Mouse (Mus musculus) layer of hippocampus, postnatal 36 days (tissue): ENCODE data around the gene Ube2s. TPM values are rescaled to one million over a fixed set of nuclear protein-coding genes. Genes with fewer than 3 reads are reported as not detected.
"Not testable (repeated sequence)": the region's sequence is repeated elsewhere in the genome, so short reads cannot be mapped to it uniquely, and the experiment has no call there.

Experiments
- DNase-seq, 2 experiments: peaks; one replicate each; pipeline ENCODE4 v3.0.0; 2022
- total RNA-seq, 2 experiments: library from RNA; stranded (reverse); gene quantifications; 2 replicates each; pipeline ENCODE4 v1.2.3; 2021

Gene Ube2s
- 100 to 1,000 TPM; 103 to 109 TPM for total RNA-seq

DNA sequence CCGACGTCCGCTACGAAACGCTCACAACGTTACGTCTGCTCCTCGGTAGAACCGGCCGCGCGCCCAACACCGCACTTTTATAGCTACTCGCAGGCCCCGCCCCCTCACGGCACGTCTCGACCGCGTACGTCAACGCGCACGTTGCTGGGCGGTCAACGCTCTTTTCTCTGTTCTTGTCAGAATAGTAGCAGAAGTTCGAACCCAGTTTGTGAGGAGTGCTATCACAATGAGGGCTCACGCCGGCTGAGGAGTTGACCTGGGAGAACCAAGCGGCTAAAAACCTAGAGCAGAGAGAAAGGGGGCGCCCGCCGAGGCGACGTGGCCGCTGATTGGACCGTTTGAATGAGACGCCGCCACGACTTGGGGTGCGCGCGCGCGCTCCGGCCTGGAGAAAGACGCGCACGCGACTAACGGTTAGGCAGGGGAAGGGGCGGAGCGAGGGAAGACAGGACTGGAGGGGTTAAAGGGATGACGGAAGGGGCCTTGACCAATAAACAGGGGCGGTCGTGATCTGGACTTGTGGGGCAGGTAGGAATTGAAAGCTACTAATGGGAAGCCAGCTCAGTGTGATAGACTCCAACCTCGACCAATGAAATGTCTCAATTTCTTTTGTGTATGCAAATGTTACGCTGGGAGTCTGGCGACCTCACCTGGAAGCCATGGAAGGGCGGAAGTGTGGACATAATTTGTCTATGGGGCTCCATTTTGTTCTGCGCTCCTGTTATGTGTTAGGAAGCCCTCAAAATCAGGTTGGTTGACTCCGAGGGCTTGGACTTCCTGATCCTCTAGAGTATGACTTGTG, at the start of gene Ube2s:
Ube2s (minus strand) TSS at position 288 of the 802 bp plus-strand sequence.
- peak; percentile 98 for DNase-seq

DNA sequence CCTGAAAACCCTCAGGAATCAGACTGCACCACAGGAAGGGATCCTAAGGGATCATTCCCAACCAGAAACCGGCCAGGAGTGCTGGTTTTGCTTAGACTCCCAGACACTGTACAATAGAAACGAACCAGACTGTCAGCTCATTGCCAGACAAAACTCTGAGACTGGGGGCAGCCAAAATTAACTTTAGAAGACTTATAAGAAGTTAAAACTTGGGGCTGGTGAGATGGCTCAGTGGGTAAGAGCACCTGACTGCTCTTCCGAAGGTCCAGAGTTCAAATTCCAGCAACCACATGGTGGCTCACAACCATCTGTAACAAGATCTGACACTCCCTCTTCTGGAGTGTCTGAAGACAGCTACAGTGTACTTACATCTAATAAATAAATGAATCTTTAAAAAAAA, 48.5 kb upstream of the Ube2s start:
- not testable (repeated sequence) for DNase-seq

DNA sequence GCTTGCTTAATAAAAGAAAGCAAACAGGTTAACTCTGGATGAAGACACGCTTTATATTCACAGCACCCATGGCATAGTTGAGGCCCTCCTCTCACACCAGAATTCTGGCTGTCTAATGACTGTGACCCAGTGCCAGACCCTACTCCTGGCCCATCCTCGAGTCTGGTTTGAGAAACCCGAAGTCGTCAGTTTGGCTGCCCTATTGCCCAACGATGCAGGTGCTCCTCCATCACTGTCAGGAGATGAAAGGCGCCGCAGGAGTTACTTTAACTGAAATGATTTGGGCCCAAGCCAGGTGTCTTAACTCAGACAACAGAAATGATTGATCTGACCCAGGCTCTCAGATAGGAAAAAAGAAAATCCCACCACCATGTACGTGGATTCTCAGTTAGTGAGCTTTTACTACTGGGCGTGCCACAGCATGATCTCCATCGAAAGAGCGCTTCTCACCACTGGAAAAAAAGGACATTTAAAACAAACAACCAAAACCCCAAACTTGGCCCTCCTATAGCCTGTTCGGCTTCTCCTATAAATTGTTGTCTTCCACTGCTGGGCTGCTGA, 47.1 kb upstream of the Ube2s start:
- no peak for DNase-seq

DNA sequence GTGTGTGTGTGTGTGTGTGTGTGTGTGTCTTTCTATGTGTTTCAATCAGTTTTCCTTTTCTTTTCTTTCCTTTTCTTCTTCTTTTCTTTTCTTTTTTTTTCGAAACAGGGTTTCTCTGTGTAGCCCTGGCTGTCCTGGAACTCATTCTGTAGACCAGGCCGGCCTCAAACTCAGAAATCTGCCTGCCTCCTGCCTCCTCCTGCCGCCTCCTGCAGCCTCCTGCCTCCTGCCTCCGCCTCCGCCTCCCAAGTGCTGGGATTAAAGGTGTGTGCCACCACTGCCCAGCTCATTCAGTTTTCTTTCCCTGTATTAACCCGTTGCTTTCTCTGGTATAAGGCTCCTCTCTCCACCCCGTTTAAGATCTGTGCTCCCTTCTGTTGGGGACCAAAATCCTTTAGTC, 44.9 kb upstream of the Ube2s start:
- no peak for DNase-seq

DNA sequence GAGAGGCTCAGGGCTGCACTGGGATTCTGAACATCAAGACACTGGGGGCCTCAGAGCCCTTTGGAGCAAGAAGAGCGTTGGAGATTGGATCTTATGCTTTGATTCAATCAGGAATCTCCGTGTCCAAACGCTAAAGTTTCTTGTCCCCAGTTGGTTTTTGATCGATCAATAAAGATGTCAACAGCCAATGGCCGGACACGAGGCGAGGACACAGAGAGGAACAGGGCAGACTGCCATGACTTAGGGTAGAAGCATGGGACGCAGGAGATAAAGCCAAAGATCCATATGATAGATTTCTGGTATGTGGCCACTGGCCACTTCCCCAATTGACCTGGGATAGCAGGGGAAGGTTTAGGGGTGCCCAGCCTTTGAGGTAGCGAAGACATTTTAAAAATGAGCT, 44.1 kb upstream of the Ube2s start:
- no peak for DNase-seq

DNA sequence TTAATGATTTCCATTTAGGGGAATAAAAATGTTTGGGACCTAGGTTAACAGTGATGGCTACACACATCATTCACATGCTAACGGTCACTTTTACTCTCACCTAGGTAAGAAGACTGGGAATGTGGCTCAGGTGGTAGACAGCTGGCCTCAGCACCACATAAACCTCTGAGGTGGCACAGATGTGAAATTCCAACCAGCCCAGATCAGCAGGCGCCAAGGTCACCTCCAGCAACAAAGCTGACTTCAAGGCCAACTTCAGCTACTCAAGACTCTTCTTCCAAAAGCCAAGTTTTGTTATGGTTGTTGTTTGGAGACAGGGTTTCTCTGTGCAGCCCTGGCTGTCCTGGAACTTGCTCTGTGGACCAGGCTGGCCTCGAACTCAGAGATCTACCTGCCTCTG, 41.2 kb upstream of the Ube2s start:
- DNase-seq = no peak

DNA sequence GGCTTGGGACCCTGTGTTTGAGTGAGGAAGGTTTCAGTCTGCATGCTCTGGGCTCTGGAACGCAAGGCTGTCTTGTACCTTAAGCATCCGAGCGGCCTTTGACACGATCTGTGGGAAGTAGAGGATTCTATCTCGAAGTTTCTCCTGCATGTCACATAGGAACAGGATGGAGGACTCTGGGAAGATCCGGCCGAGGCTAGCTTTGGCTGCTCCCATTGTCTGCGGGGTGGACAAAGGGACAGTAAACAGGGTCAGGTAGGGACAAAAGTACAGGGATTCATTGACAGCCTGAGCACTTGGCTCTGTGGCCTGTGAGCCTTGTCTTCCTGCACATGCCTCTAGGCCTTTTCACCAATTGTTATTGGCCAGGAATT, 38.9 kb upstream of the Ube2s start:
- no peak for DNase-seq

DNA sequence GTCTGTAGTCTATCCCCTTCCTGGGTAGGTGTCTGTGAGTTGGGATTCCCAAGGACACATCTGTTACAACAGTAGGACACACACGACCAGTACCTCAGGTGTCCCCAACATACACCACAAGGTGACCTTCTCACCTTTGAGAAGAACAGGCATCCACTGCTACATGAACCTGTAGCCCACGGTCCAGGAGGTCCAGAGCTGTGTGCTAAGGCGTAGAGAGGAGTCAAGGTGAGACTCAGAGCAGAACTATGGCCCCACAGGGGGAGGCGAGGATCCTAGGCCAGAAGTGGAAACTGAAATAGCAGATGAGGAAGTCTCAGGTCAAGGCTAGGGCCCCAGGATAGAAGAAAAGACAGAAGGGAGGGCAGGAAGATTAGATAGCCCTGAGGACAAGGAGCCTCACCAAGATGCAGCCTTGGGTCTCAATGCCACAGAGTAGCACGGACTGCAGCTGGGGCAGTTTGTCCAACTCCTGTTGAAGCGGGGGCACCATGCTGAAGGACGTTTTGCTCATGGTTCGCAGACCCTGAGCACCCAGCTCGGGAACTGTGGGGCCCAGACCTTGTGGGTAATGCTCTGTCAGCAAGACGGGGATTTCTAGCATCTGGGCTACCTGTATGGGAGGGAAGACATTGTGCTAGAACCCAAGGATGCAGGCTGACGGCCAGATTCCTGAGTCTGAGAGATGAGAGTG, 38.4 kb upstream of the Ube2s start:
- no peak for DNase-seq

DNA sequence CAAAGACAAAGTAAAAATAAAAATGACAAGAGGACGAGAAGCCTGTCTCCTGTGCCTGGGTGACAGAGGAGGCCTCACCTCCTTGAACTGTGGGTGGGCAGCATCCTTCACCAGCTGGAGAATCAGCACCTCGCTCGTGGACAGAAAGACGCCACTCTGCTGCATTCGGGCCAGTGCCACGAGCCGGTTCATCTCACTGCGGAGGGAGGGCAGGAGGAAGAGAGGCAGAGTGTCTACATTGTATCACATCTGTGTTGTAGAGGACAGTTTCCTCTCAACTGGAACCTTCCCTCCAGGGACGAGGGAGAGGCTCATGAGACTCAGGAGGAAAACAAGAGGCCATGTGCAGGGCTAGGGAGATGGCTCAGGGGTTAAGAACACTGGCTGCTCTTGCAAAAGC, 37.0 kb upstream of the Ube2s start:
- DNase-seq = no peak

DNA sequence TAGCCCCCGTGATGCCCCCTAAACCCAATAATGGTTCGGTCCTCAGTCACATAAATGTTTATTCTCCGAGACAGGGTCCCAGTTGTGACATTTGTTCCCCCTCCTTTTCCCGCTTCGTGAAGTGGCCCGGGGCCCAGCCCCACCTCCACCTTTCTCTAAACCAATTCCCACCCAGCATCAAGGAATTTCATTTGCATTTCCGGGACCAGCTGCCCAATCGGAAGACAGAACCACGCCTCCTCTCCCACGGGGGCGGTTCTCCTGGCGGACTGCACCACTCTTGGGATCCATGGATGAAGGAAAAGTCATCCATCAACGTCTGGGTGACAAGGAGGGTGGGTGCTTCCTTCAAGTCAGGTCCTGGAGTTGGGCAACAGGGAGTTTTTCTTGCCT, 32.5 kb upstream of the Ube2s start:
- DNase-seq = peak; percentile 89

DNA sequence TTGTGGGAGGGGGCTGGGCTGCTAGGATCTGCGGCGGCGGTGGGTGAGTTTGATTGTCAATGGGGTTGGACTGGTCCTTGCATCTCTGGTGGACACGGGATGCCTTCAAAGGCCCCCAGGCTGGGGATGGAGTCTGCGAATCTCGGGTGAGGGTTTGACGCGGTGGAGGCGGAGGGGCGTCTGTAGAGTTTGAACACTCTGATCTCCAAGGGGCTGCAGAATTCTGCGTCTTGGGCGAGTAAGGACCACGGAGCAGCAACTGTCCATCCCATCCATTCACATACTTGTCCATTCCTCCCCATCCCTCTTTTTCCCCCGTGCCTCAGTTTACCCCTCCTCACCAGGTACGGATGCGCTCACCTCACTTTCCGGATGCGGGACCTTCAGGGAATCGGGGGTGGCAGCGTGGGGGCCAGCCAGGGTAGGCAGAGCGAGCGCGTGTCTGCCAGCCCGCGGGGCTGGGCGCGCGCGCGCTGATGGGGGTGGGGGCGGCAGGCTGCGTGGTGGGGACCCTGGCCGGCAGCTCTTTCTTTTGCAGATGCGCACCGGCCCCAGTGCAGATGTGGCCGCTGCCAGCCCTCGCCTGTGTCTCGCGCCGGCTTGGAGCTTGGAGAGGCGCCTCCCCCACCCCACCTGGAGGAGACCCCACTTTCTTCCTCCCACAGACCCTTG, 32.0 kb upstream of the Ube2s start, which contains the start of gene Shisa7:
Shisa7 (minus strand) TSS at position 452 of the 672 bp plus-strand sequence.
- no peak for DNase-seq

DNA sequence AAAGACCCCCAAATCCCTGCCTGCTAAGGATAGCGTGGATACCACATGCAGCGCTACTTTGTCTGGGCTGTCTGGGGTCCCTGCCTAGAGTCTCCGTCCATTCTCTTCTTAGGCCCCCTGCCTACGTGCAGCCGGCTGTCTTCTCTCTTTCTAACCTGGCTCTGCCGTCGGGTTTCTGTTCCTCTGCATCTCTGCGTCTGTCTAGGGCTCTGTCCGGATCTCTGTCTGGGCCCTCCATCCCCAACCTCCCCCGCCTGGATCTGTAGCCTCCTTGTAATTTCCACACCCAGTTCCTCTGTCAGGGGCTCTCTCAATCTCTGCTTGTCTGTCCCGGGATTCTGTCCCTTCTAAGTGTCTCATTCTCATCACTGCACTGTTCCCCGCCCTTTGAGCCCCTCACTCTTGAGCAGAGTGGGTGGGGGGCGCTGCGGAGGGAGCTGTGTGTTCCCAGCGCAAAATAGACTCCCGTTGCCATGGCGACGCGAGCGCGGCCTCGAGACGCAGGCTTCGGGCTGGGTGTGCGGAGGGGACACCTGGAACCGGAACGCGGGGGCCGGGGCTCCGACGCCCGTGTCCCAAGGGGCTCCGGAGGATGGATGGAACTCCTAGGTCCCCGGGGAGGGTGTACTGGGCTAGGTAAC, 31.3 kb upstream of the Ube2s start:
- peak; percentile 82 to 85 for DNase-seq

DNA sequence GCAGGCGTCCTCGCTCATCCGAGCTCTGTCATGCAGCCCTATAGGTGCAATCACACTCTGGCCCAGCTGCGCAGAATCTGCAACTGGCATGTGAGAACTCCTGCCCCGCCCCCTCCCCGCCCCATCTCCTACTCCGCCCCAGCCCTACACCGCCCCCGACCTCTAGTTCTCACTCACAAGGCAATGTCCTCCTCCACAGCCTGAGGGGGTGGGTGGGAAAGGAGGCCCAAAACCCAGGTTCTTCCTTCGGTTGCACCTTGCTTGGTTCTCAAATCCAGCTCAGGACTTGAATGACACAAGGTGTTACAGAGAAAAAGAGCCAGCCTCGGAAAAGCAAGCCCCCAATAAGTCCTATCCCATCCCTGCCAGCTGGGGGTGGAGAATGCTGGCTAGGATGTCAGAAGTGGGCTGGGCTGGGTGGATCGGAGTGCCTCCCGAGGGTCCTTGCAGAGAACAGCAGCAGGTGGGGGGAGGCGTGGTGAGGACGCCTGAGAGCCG, 30.3 kb upstream of the Ube2s start:
- DNase-seq = peak; percentile 61 to 64

DNA sequence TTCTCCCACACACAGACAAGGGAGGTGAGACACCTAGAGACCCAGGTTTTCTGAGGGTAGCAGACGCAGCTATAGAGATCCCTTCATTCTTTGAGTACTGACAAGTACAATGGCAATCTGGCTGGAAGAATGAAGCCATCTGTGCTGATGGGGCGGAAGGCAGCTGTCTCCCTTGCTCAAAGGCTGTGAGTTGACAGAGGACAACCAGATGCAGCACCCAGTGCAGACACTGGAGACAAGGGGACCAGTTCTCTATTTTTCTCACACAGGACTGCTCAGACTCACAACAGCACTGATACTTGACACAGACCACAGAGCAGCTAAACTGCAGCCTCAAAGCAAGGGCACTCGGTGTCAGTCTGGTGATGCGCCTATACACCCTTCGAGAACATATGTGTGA, 29.7 kb upstream of the Ube2s start:
- DNase-seq = peak; percentile 62 to 74

DNA sequence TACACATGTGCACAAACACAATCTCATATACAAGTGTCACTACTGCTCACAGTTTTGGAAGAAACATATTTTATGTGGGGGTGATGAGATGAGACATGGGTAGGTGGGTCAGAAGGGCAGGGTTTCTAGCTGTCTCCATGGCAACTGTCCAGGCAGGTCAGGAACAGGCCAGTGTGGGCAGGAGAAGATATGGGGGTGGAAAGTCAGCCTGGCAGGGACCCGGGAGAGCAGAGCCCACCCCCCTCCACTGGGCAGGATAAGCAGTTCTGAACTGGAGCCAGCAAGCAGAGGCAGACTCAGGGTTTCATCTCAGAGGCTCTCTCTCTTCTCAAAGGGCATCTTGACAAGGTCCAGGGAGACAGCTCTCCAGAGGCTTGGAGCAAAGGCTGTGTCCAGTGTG, 25.2 kb upstream of the Ube2s start:
- DNase-seq = no peak

DNA sequence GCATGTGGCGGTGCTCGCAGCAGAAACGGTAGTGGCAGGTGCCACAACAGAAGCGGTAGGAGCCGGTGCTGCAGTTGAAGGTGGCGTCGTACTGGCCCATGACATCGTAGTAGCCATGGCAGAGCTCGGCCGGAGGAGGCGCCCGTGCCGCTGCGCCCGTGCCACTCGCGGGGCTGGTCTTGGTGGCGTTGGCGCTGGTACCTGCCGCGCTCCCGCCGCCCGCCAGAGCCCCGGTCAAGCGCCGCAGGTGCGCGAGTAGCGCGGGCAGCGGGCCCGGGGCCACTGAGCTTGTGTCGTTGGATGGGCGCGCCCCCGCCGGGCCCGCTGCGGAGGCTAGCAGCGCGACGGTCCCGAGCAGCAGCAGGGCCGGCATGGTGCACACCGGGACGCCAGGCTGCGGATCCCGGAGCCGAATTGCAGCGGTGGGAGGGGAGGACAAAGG, 24.0 kb upstream of the Ube2s start:
- peak in 1 of 2 experiments; percentile 49 for DNase-seq

DNA sequence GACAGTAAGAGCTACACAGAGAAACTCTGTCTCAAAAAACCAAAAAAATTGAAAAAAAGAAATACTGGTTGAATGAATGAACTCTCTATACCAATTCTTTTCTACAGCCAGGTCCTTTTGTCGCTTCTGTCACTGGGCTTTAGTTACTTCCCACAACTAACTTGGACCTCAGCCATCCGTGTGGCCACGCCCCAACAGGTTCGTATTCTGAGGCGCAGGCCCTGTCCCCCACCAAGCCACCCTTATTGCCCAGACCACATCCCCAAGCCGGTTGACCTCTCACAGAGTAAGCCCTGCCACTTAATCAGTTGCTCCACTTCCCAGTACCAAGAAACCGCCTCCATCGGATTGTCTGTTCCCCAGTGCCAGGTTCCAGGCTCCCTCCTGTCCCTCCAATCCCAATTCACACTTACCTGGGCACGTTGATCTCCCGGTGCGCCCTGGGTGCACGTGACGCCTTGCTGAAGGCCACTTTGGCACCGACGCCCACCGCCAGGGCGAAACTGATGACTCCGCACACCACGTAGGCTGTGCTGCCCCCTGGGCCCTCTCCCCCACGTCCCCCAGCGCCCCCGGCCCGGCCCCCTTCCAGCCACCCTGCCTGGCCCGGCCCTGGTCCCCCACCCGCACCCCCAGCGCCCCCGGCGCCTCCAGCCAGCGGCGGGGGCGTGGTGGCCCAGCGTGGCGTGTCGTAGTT, 23.4 kb upstream of the Ube2s start:
- DNase-seq = no peak

DNA sequence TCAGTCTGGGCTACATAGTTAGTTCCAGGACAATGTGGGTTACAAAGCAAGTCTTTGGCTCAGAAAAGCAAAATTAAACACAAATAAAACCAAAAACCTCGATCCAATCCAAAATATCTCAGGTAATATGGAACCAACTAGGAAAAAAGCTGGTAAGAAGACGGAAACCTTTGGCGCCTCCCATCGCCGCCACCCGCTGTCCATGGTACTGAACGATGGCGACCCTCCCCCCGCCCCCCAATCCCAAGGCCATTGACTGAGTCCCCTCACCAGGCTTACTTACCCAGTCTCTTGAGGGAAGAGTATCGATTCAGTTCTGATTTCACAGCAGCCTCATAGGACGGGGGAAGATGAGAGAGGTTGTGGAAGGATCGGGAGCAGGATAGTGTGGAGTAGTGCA, 18.1 kb upstream of the Ube2s start:
- DNase-seq = no peak

DNA sequence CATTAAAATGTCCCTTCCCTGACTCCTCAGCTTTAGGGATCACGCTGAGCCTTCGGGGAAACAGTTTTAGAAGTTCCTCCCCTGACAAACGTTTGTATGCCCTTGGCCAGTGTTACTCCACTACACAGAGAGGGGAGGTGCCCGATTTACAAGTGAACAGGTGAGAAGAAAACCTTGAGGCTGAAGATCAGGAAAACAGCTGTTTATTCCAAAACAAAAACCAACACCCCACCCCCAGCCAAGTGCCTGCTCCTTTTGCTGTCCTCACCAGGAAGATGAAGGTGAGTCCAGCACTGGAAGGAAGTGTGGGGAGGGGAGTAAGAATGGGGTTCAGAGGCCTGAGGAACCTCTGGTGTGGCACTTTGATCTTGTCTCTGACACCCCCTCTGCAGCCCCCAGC, 13.0 kb upstream of the Ube2s start:
- DNase-seq = no peak

DNA sequence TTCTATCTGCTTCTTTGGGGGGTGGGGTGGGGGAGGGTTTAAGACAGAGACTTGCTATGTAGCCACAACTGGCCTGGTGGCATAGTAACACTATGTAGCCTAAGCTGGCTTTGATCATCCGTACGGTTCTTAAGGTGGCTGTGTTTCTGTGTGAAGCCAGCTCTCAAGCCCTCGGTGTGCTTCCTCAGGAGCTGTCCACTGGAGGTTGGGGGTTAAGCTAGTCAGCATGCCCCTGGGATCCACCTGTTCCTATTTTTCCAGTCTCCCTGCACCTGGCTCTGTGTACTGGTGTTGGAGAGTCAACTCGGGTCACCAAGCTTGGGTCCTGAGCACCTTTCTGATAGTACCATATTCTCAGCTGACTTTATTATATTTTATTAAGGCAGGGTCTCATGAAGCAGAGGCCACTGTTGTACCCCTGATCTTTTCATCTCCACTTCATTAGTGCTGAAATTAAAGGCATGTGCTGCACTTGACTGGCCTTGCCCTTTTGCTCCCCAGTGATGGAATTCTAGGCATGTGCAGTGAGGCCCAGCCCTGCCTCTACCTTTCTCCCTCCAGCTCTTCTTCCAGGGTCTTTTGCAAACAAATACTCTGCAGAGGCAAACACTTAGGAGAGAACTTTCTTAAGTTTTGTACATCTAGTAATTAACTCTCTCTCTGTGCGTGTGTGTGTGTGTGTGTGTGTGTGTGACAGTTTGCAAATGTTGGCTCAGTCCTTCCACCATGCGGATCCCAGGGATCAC, 9.9 kb upstream of the Ube2s start:
- no peak for DNase-seq

DNA sequence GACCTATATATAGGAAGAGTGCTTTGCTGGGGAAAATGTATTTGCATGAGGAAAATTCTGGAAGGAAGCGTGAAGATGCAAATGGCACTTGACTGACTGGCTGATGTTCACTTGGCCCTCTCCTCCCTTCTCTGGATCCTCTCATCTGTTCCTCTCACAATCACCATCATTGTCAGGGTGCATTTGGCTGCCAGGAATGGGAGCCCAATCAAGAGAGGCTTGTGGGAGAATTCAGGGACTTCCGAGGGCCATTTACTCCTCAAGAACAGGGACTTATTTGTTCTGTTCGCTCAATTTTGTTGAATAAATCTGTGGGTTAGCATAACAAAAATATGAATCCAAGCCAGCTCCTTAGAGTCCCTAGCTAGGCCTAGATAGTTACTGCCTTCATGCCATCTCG, 9.3 kb upstream of the Ube2s start:
- peak in 1 of 2 experiments; percentile 45 for DNase-seq
